Mouse (Mus musculus) liver, adult 2 months (tissue): ENCODE data around the gene Usp39.

Experiments used
- CTCF ChIP-seq: fragments of 200-500 bp; IDR thresholded peaks from 2 replicates; pipeline ENCODE4 v1.5.1; 2011; ENCODE audit warnings: low read depth, low read length, control low read depth
- POLR2A ChIP-seq: fragments of 200-500 bp; IDR thresholded peaks from 2 replicates; pipeline ENCODE4 v1.6.1; 2011; ENCODE audit warnings: low read length, control low read depth; ENCODE audit not compliant: insufficient read depth; ENCODE audit errors: extremely low read depth

- no peak for TF ChIP-seq CTCF
- TF ChIP-seq POLR2A, result no peak
Measured at GRCm38 (mm10) chr6:72302349-72302925, 42.5 kb downstream of the Usp39 start.
